Mouse (Mus musculus): ENCODE measurements around the gene Kcnq1. TPM values are rescaled to one million over a fixed set of nuclear protein-coding genes. Genes with fewer than 3 reads are reported as not detected.
A peak's percentile ranks its signal among the peaks of the same experiment; 100 is the strongest.

The Kcnq1 gene
- polyA plus RNA-seq, 1 experiment from 2014 or later: 1.8 TPM

GRCm38 (mm10) chr7:143371336-143371735, 265.2 kb downstream of the Kcnq1 start:
- ATAC-seq (replicated peaks): no peak
- no peak overlapping the region for H3K27ac ChIP-seq

DNA sequence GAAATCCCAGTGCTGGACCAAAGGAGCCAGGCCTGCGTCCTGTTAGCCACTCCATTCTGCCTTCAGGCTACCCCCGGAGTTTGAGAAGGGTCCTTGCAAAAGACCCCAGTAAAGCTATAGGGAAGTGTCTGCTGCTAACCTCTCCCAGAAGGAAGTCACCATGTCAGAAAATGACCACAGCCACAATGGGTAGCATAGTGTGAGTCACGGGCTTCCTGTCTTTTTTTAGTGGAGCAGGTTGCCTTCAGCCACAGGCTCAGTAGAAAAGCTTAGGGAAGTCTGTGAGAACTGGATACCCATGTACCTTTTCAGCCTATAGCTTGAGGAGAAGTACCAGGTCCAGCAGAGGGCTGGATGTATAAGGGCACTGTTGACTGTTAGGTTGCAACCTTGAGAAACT, 267.1 kb downstream of the Kcnq1 start:
- Histone ChIP-seq H3K27me3 (replicated peaks) (no peaks in the 10 kb centered on the region), H3K36me3 (replicated peaks) (no peaks in the 10 kb centered on the region), H3K9ac (no peak overlapping the region), H3K4me1 (no peaks in the 10 kb centered on the region), H3K4me2 (no peak overlapping the region), H3K4me3 (no peak overlapping the region), H3K27ac (no peak overlapping the region), H3K9me3 (no peaks in the 10 kb centered on the region)
- WGBS: 84% methylated on average over 3 of the region's 3 CpGs
- ATAC-seq (replicated peaks): no peak

More at GRCm38 (mm10) chr7:143371336-143371735, 265.2 kb downstream of the Kcnq1 start:
- H3K4me2 ChIP-seq: no peak overlapping the region
- H3K9me3 ChIP-seq: no peaks in the 10 kb centered on the region
- H3K27me3 ChIP-seq (replicated peaks): no peaks in the 10 kb centered on the region
- no peak overlapping the region for H3K4me3 ChIP-seq
- H3K36me3 ChIP-seq (replicated peaks): no peaks in the 10 kb centered on the region
- H3K4me1 ChIP-seq: no peaks in the 10 kb centered on the region
- no peak overlapping the region for H3K9ac ChIP-seq
- WGBS: 86% methylated on average over 2 of the region's 2 CpGs

- H3K4me2 ChIP-seq: no peak overlapping the region
- WGBS: 78% methylated on average over 16 of the region's 16 CpGs
- no peak for ATAC-seq (replicated peaks)
- no peak overlapping the region for H3K4me3 ChIP-seq
- no peak overlapping the region for H3K9ac ChIP-seq
- no peaks in the 10 kb centered on the region for H3K9me3 ChIP-seq
- H3K4me1 ChIP-seq: no peaks in the 10 kb centered on the region
- H3K27me3 ChIP-seq (replicated peaks): no peaks in the 10 kb centered on the region
- H3K27ac ChIP-seq: no peak overlapping the region
- no peaks in the 10 kb centered on the region for H3K36me3 ChIP-seq (replicated peaks)
Observed at GRCm38 (mm10) chr7:143375945-143376344, 269.8 kb downstream of the Kcnq1 start.

- 76% methylated on average over 20 of the region's 20 CpGs for WGBS
- Histone ChIP-seq H3K4me3 (no peak overlapping the region), H3K4me1 (no peaks in the 10 kb centered on the region), H3K36me3 (replicated peaks) (no peaks in the 10 kb centered on the region), H3K9ac (no peak overlapping the region), H3K4me2 (no peak overlapping the region), H3K27ac (no peak overlapping the region), H3K27me3 (replicated peaks) (no peaks in the 10 kb centered on the region), H3K9me3 (no peaks in the 10 kb centered on the region)
- no peak for ATAC-seq (replicated peaks)
Observed at GRCm38 (mm10) chr7:143380466-143381073, 274.4 kb downstream of the Kcnq1 start.

- H3K9ac ChIP-seq: no peak overlapping the region
- 6% methylated on average over 1 of the region's 1 CpGs for WGBS
- no peak overlapping the region for H3K4me3 ChIP-seq
- H3K27ac ChIP-seq: no peak overlapping the region
- no peak overlapping the region for H3K4me2 ChIP-seq
- ATAC-seq (replicated peaks): no peak
- peaks cover 21% of the 10 kb centered on the region for H3K4me1 ChIP-seq
- no peaks in the 10 kb centered on the region for H3K27me3 ChIP-seq (replicated peaks)
- H3K9me3 ChIP-seq: no peaks in the 10 kb centered on the region
- no peaks in the 10 kb centered on the region for H3K36me3 ChIP-seq (replicated peaks)
Observed at GRCm38 (mm10) chr7:143386632-143387031, 280.5 kb downstream of the Kcnq1 start.

DNA sequence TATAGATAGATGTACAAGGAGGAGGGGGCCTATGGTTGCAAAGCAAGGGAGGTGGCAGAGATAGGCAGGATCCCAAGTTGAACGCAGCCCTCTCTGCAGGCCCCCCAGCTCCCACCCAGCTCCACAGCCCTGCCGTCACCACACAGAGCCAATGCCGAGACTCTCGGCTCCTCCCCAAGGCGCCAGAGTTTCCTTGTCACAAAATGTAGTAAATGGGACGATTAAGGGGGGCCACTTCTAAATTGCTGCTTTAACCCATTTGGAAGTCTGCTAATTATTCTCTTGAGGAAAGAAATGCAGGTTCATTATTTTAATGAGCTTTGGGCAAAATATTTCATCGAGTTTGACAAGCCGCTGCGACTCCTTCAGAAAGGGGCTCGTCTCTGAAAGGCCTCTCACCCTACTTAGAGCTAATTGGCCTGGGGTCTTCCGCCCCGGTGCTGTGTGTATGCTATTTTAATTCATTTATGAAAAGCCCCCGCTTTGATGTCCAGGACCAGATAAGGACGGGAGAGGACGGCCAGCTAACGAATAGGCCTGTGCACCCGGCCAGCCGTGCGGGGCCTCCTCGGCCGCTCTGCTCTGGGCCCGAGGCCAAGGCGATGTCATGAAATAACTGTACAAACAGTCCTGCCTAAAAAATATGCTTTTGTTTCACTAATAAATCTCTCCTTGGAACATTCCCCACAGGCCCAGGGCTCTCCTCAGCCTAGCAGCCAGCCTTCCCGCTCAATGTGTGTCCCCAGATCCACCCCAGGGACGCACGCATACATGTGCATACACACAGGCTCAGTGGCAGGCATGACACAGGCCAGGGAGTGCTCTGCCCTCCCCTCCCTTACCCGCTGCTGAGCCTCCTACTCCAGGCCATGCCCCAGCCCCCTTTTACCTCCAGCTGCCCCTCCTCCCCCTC, 282.9 kb downstream of the Kcnq1 start:
- WGBS: 26% methylated on average over 27 of the region's 27 CpGs
- no peak overlapping the region for H3K9ac ChIP-seq
- H3K36me3 ChIP-seq (replicated peaks): no peaks in the 10 kb centered on the region
- no peak overlapping the region for H3K4me3 ChIP-seq
- ATAC-seq (replicated peaks): peak; percentile 84
- H3K4me1 ChIP-seq: peaks cover 21% of the 10 kb centered on the region
- no peak overlapping the region; the same call in 1 of the 2 replicates for H3K4me2 ChIP-seq
- H3K9me3 ChIP-seq: no peaks in the 10 kb centered on the region
- peak overlapping the region; percentile 66 for H3K27ac ChIP-seq
- no peaks in the 10 kb centered on the region for H3K27me3 ChIP-seq (replicated peaks)

- Histone ChIP-seq H3K4me1 (peaks cover 21% of the 10 kb centered on the region), H3K9ac (no peak overlapping the region), H3K27ac (0 out of 2 replicates have a peak overlapping the region, but pooled peaks have one; percentile 66), H3K9me3 (no peaks in the 10 kb centered on the region), H3K27me3 (replicated peaks) (no peaks in the 10 kb centered on the region), H3K4me2 (no peak overlapping the region), H3K4me3 (no peak overlapping the region), H3K36me3 (replicated peaks) (no peaks in the 10 kb centered on the region)
- 77% methylated on average over 2 of the region's 2 CpGs for WGBS
- ATAC-seq (replicated peaks): peak; percentile 14; the same call in 1 of the 2 replicates
Observed at GRCm38 (mm10) chr7:143389860-143390259, 283.7 kb downstream of the Kcnq1 start.

DNA sequence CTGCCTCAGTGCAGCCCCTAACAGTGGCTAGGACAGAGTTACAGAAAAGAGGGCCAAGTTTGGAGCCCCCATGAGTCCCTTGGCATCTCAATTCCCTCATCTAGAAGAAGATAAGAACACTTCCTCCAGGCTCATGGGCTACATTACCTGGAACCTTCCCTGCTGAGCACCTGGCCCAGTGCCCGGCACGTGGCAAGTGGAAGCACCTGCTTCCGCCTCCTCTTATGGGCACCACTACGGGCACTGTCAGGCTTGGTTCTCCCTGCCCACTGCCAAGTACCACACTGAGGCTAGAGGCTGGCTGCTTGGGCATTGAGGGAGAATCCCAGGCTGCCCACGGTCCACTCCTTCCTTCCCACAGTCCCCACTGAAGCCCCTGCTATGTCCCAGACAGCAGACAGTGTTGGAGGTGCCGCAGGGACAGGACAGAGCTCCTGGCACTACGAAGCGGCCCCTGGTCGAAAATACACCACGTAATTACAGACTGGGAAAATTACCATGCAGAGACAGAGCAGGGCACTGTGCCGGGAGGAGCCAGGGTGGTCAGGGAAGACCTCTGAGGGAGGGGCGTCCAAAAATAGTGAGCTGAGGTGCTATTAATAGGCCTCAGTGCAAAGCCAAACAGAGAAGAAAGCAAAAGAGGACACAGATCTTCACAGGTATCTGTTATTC, 284.3 kb downstream of the Kcnq1 start:
- Histone ChIP-seq H3K9me3 (no peaks in the 10 kb centered on the region), H3K4me1 (peaks cover 21% of the 10 kb centered on the region), H3K4me3 (no peak overlapping the region), H3K36me3 (replicated peaks) (no peaks in the 10 kb centered on the region), H3K4me2 (no peak overlapping the region), H3K27ac (no peak overlapping the region), H3K27me3 (replicated peaks) (no peaks in the 10 kb centered on the region), H3K9ac (no peak overlapping the region)
- ATAC-seq (replicated peaks): no peak
- WGBS: 85% methylated on average over 12 of the region's 12 CpGs

DNA sequence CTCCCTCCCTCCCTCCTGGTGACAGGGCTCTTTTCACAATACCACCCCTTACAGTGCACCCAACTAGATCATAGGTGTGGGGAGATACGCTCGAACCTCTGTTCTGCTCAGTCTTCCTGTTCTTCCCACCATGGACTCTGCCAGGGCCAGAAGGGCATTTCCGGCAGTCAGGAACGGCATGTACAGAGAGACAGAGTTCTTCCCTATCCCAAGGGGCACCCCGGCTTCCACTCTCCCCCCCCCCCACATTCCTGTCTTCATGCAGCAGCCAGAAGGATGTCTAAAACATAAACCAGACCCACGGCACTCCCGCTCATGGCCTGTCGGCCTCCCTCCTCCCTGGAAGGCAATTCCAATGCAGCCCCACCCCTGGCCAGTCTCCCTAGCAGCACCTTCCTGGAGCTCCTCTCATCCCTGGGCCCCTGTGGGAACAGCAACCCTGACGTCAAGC, 289.0 kb downstream of the Kcnq1 start:
- no peaks in the 10 kb centered on the region for H3K36me3 ChIP-seq (replicated peaks)
- no peaks in the 10 kb centered on the region for H3K27me3 ChIP-seq (replicated peaks)
- H3K9me3 ChIP-seq: no peaks in the 10 kb centered on the region
- no peak overlapping the region for H3K9ac ChIP-seq
- H3K4me1 ChIP-seq: 0 out of 2 replicates have a peak, but pooled peaks cover under 1% of the 10 kb centered on the region
- H3K27ac ChIP-seq: no peak overlapping the region
- H3K4me2 ChIP-seq: no peak overlapping the region
- 82% methylated on average over 9 of the region's 9 CpGs for WGBS
- ATAC-seq (replicated peaks): no peak
- no peak overlapping the region for H3K4me3 ChIP-seq

- Histone ChIP-seq H3K9ac (no peak overlapping the region), H3K36me3 (replicated peaks) (no peaks in the 10 kb centered on the region), H3K27me3 (replicated peaks) (no peaks in the 10 kb centered on the region), H3K4me2 (no peak overlapping the region), H3K4me3 (no peak overlapping the region), H3K4me1 (peaks cover 8% of the 10 kb centered on the region), H3K9me3 (no peaks in the 10 kb centered on the region), H3K27ac (no peak overlapping the region)
- 88% methylated on average over 10 of the region's 10 CpGs for WGBS
- ATAC-seq (replicated peaks): no peak
Observed at GRCm38 (mm10) chr7:143399756-143400155, 293.6 kb downstream of the Kcnq1 start.

- no peak overlapping the region for H3K27ac ChIP-seq
- no peak for ATAC-seq (replicated peaks)
Observed at GRCm38 (mm10) chr7:143400599-143400998, 294.4 kb downstream of the Kcnq1 start.

GRCm38 (mm10) chr7:143401429-143402016, 295.4 kb downstream of the Kcnq1 start:
- 65% methylated on average over 5 of the region's 5 CpGs for WGBS
- no peak overlapping the region for H3K4me2 ChIP-seq
- no peak for ATAC-seq (replicated peaks)

More at GRCm38 (mm10) chr7:143400599-143400998, 294.4 kb downstream of the Kcnq1 start:
- no peaks in the 10 kb centered on the region for H3K9me3 ChIP-seq
- no peak overlapping the region for H3K9ac ChIP-seq
- H3K4me3 ChIP-seq: no peak overlapping the region
- H3K27me3 ChIP-seq (replicated peaks): no peaks in the 10 kb centered on the region
- WGBS: 33% methylated on average over 6 of the region's 6 CpGs
- no peak overlapping the region for H3K4me2 ChIP-seq
- peaks cover 8% of the 10 kb centered on the region for H3K4me1 ChIP-seq
- no peaks in the 10 kb centered on the region for H3K36me3 ChIP-seq (replicated peaks)

More at GRCm38 (mm10) chr7:143401429-143402016, 295.4 kb downstream of the Kcnq1 start:
- H3K4me3 ChIP-seq: no peak overlapping the region
- H3K4me1 ChIP-seq: peaks cover 8% of the 10 kb centered on the region
- no peaks in the 10 kb centered on the region for H3K27me3 ChIP-seq (replicated peaks)
- H3K9me3 ChIP-seq: no peaks in the 10 kb centered on the region
- no peaks in the 10 kb centered on the region for H3K36me3 ChIP-seq (replicated peaks)
- H3K9ac ChIP-seq: no peak overlapping the region
- H3K27ac ChIP-seq: no peak overlapping the region
